Mouse (Mus musculus): ENCODE data around the gene Wfikkn1. TPM values are rescaled to one million over a fixed set of nuclear protein-coding genes. Genes with fewer than 3 reads are reported as not detected.

The Wfikkn1 gene
- 0.27 and 0.46 TPM in 2 replicates for polyA plus RNA-seq (2015; fragmentation: Nextera tagmentation; extraction: Ambion mirVana)

DNA sequence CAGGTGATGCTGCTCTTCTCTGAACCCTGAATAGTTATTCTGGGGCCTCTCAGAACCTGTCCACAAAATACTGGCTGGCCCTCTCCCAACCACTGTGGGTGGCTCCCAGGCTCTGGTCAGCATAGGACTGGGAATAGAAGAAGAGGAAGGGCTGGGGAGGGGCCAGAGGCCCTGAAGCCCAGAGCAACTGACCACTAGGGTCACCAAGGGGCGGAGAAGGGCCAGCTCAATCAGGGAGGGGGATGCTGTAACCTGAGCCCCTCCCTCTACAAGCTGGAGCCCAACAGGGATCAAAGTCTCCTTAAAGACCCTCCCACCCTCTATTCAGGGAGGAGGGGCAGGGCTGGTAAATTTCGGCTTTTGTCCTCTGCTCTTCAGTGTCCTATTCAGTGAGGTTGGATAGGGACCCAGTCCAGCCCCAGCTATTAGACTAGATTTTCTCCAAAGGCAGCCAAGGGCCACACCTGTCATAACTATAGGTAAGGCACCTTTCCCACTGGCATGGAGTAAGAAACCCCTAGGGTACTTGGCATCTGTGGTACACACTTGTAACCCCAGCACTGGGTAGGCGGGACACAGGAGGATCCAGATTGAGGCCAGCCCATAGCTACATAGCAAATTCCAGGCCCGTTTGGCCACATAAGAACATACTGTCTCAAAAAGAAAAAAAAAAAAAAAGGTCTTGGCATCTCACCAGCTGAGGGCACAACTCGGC lies at the start of gene Wfikkn1:
Gene Wfikkn1 (minus strand): TSS at position 663 of the 715 bp plus-strand sequence.

DNA sequence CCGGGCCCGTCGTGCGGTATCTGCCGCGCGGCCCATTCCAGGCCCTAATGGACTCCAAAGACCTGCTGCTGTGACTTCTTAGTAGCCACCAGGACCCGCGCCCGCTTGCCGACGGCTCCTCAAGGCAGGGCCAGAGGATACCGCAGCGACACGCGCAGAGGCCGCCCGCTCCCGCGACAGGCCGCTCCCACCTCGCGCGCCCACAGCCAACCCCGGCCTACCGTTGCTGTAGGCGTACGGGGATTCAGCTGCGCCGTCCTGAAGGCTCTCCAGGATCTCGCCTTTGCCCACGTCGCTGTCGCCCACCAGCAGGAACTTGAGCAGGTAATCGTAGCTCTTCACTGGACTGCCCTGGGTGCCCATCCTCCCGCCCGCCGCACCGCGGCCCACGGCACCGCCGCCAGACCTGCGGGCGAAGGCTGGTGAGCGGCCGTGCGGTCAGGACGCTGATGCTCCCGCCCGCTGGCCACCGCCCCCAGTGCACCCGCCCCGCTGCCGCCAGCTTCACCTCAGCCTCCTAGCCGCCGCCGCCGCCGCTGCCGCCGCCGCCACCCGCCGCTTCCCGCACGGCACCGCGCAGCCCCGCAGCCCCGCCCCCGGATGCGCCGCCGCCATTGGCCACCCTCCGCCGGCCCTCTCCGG lies 38.6 kb upstream of the Wfikkn1 start, which contains the start of gene Rab40c:
Gene Rab40c (minus strand): TSS at position 584 of the 642 bp plus-strand sequence.

DNA sequence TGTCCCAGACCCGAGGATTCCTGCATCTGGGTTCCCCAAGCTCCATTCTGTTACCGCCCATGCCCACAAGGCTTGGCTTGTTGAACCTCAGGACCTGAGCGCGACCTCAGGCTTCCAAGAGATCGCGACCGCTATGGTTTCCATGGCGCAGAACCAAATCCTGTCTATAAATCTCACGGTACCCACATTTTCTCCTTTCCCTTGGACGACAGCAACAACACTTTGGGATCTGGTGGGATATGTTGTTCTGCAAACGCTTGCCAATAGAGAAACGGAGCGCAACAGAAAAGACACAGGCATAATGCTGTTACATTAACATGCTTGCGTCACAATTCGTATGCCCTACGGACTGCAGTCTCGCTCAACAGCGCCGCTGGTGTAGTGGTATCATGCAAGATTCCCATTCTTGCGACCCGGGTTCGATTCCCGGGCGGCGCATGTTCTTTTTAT lies 5.9 kb downstream of the Wfikkn1 start, which contains the start of gene Mettl26:
Gene Mettl26 (plus strand): TSS at position 354 of the 450 bp plus-strand sequence.

DNA sequence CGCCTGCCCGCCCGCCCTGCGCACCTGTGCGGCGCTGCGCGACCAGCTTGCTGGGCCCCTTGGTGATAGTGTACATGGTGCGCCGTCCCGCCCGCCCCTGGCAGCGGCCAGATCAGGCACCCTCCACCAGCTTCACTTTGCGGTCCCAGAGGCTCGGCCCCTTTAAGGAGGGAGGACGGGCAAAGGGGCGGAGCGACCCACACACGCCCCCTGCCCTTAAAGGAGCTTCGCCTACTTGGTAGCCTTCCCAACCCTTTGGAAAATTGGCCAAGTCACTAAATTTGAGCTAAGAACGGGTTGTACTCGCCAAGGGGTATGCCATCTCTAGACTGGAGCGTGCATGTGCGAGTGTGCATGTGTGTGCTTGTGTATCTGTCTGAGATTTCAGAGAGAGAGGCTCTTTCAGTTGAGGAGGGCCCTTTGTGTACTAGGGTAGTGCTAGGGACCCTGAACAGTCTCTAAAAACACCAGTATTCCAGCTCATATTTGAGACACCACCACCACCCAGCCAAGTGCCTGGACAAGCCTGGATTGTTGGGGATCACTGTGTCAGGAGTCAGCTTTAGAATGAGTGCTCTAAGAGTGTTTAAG lies 12.0 kb downstream of the Wfikkn1 start, which contains the start of gene Mcrip2:
Gene Mcrip2 (minus strand): TSS at position 164 of the 591 bp plus-strand sequence.

DNA sequence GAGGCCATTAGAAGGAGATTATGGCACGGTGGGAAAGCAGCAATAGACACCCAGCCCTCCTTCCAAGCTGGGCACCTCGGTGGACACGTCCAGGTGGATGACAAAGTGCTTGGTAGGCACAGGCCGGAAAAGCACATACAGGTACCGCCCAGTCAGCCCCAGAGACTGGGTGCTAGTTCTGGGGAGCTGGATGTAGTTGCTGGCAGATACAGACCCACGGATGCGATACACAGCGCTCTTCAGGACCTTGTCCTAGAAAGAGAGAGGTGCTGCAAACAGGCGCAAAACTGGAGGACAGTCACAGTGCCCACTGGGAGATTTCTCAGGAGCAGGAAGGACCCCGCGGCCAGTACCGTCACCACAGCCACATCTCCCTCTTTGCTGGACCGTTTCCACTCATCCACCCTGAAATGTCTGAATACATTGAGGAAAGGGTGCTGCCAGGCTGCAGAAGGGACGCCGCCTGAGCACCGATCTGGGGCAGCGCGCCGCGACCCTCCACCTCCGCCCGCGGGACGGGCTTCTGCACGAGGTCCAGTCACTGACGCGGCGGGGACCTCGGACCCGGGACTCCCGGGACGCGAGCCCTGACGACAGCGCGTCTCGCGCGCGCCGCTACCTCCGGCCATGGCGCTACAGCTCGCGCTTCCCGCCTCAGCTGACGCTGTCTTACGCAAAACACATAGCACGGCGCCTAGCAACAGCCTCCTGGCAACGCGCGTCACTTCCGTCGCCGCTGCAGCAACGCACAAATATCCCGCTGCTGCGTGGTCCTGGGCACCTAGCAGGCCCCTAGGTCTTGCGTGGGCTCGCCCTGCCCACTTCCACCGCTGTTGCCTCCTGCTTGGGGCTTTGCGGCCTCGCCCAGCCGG lies 19.6 kb downstream of the Wfikkn1 start, which contains the start of gene Wdr90:
Gene Wdr90 (minus strand): TSS at position 670 of the 872 bp plus-strand sequence.

DNA sequence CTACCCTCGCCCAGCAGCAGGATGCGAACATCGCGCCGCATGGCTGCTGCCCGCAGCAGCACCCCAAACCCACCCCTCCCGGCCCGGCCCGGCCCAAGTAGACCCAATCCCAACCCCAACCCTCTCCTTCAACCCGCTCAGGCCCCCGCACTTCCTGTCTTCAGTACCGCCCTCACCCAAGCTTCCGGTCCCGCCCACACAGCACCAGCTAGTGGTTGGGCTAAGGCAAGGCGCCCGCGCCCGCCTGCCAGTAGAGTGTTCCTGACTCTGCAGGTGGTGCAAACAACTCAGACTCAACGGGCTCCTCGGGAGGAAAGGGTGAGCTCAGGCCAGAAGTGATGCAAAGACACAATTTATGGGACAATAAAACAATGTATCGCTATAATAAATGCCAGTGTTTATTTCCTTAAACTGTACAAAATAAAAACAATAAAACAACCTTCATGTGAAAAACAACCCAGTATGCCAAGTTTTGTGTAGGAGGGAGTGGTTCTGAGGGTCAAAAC lies 36.2 kb downstream of the Wfikkn1 start, which contains the start of gene Rhot2:
Gene Rhot2 (minus strand): TSS at position 456 of the 506 bp plus-strand sequence.

DNA sequence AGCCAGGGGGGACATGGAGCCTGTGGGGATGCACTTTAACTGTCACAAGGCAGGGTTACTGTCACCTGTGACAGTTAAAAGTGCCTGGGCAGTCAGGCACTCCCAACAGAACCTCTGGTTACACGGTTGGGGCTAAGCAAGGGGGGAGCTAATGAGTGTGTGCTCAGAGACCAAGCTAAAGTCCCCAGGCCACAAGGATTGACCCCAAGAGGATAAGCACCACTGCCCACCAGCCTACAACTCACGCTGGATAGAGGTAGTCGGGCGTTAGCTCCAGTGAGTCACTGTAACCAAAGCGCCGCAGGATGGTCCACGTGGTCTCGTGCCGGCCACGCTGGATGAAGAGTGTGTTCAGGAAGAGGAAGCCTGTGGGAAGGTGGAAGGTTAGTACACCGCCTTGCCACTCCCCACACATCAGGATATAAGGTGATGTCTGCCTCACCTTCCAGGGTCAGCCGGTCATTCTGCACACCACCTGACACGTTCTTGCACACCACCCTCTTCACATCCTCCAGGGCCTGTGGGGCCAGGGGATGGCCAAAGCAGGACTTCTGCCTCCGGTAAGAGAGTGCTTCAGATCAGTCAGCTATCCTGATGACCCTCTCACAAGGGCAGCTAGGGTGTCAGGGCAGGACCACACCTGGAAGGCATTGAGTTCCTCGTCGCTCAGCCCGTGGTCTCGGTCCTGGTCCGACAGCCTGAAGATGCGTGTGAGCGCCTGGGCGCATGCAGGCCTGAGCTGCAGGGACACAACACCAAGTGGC lies 39.4 kb downstream of the Wfikkn1 start, which contains the start of gene Gm20683:
Gene Gm20683 (minus strand): TSS at position 647 of the 764 bp plus-strand sequence.

DNA sequence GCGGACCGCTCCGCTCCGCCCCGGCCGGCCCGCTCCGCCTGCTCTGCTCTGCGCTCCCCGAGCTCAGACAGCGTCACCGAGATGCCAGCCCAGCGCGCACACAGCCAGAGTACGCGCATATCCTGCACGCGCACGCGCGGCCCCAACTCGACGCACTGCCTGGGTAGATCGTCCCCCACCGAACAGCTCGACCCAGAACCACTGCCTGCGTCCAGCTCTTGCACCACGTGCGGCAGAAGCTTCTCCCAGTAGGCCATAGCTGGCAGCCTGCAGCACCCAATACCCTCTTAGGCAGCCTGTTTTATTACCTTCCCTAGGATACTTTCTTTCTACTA lies 43.6 kb downstream of the Wfikkn1 start, which contains the start of gene Rhbdl1:
Gene Rhbdl1 (minus strand): TSS at position 220 of the 335 bp plus-strand sequence.

DNA sequence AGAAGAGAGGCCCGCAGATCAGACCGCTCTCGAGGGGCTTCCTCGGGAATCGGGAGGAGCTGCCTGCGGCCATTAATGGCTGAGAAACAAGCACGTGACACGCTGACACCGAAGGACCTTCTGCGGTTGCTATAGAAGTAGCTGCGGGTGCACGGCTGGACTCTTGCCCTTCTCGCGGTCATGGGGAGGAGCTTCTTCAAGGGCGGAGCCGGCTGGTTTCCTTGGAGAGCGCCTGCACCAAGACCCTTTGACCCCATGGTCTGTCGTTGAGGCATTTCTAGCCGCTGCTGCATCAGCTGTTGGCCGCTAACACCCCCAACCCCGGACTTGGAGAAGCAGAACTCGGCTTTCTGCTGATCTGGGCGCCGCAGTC lies 47.4 kb downstream of the Wfikkn1 start, which contains the start of gene Stub1:
Gene Stub1 (minus strand): TSS at position 114 of the 373 bp plus-strand sequence.

DNA sequence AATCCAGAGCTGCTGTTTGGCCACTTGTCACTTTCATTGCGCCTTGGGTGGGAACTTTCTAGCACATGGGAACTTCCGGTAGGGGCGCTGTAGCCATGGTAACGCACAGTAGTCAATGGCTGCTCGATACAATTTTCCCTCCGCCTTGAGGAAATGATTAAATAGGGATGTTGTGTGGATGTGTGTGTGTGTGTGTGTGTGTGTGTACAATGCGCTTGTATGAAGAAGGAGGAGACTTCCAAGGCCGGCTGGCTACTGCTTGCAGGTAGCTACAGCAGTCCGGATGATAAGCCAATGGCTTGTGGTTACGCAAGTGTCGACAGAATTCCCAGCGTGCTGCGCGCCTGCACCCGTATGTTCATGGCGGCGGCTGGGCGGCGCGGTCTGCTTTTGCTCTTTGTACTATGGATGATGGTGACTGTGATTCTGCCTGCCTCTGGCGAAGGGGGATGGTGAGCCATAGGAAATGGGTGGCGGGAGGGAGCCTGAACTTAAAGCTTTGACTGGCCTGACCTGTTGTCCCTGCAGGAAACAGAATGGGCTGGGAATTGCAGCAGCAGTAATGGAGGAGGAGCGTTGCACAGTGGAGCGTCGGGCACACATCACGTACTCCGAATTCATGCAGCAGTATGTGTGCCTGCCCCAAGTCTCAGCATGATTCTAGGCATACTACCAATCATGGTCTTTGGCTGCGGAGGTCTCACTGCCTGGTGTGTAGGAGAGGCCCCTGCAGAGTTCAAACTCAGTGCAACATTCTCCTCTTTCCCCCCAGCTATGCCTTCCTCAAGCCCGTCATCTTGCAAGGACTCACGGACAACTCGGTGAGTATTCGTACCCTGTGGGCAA lies 51.7 kb downstream of the Wfikkn1 start, which contains the start of gene Jmjd8:
Gene Jmjd8 (plus strand): TSS at position 156 of the 846 bp plus-strand sequence.

Small RNA genes within 50 kb of the gene (microRNA-seq; reads per million reads assigned to microRNA genes)
- gene Mir3082: not detected

Other genes starting within 250 kb of the Wfikkn1 start
- gene Gng13, start 163.7 kb downstream of the Wfikkn1 start, polyA plus RNA-seq (2015; fragmentation: Nextera tagmentation; extraction: Ambion mirVana): 25.0 and 25.7 TPM in 2 replicates
- gene Chtf18, start 153.4 kb downstream of the Wfikkn1 start, polyA plus RNA-seq (2015; fragmentation: Nextera tagmentation; extraction: Ambion mirVana): 3.3 and 3.6 TPM in 2 replicates
- 28.2 and 33.0 TPM in 2 replicates for gene Rpusd1, start 153.2 kb downstream of the Wfikkn1 start, polyA plus RNA-seq (2015; fragmentation: Nextera tagmentation; extraction: Ambion mirVana)
- not detected in 2 replicates for gene Mslnl, start 144.8 kb downstream of the Wfikkn1 start, polyA plus RNA-seq (2015; fragmentation: Nextera tagmentation; extraction: Ambion mirVana)
- gene Msln, start 126.5 kb downstream of the Wfikkn1 start, polyA plus RNA-seq (2015; fragmentation: Nextera tagmentation; extraction: Ambion mirVana): 4.9 and 9.2 TPM in 2 replicates
- 22.1 and 26.8 TPM in 2 replicates for gene Narfl, start 107.1 kb downstream of the Wfikkn1 start, polyA plus RNA-seq (2015; fragmentation: Nextera tagmentation; extraction: Ambion mirVana)
- gene Haghl, start 95.2 kb downstream of the Wfikkn1 start, polyA plus RNA-seq (2015; fragmentation: Nextera tagmentation; extraction: Ambion mirVana): 239 and 280 TPM in 2 replicates
- 0.57 and 0.65 TPM in 2 replicates for gene Ccdc78, start 94.3 kb downstream of the Wfikkn1 start, polyA plus RNA-seq (2015; fragmentation: Nextera tagmentation; extraction: Ambion mirVana)
- 114 and 116 TPM in 2 replicates for gene Fam173a, start 88.0 kb downstream of the Wfikkn1 start, polyA plus RNA-seq (2015; fragmentation: Nextera tagmentation; extraction: Ambion mirVana)
- gene AC134908.4, start 85.2 kb downstream of the Wfikkn1 start, polyA plus RNA-seq (2015; fragmentation: Nextera tagmentation; extraction: Ambion mirVana): 3.6 and 5.2 TPM in 2 replicates
- gene Metrn, start 83.7 kb downstream of the Wfikkn1 start, polyA plus RNA-seq (2015; fragmentation: Nextera tagmentation; extraction: Ambion mirVana): 120 and 140 TPM in 2 replicates
- gene Fbxl16, start 71.8 kb downstream of the Wfikkn1 start, polyA plus RNA-seq (2015; fragmentation: Nextera tagmentation; extraction: Ambion mirVana): 55.3 and 58.9 TPM in 2 replicates
- 21.0 and 21.7 TPM in 2 replicates for gene Wdr24, start 57.2 kb downstream of the Wfikkn1 start, polyA plus RNA-seq (2015; fragmentation: Nextera tagmentation; extraction: Ambion mirVana)
- gene Jmjd8, start 52.0 kb downstream of the Wfikkn1 start, polyA plus RNA-seq (2015; fragmentation: Nextera tagmentation; extraction: Ambion mirVana): 37.1 and 44.5 TPM in 2 replicates
- gene Stub1, start 47.5 kb downstream of the Wfikkn1 start, polyA plus RNA-seq (2015; fragmentation: Nextera tagmentation; extraction: Ambion mirVana): 354 and 408 TPM in 2 replicates
- 89.7 and 104 TPM in 2 replicates for gene Rhbdl1, start 43.6 kb downstream of the Wfikkn1 start, polyA plus RNA-seq (2015; fragmentation: Nextera tagmentation; extraction: Ambion mirVana)
- gene Gm20683, start 39.1 kb downstream of the Wfikkn1 start, polyA plus RNA-seq (2015; fragmentation: Nextera tagmentation; extraction: Ambion mirVana): 13.1 and 18.9 TPM in 2 replicates
- gene Rhot2, start 36.0 kb downstream of the Wfikkn1 start, polyA plus RNA-seq (2015; fragmentation: Nextera tagmentation; extraction: Ambion mirVana): 13.5 and 19.5 TPM in 2 replicates
- gene Wdr90, start 19.4 kb downstream of the Wfikkn1 start, polyA plus RNA-seq (2015; fragmentation: Nextera tagmentation; extraction: Ambion mirVana): 9.4 and 12.7 TPM in 2 replicates
- gene Mcrip2, start 12.1 kb downstream of the Wfikkn1 start, polyA plus RNA-seq (2015; fragmentation: Nextera tagmentation; extraction: Ambion mirVana): 64.6 and 66.2 TPM in 2 replicates
- 81.0 and 83.3 TPM in 2 replicates for gene Mettl26, start 5.8 kb downstream of the Wfikkn1 start, polyA plus RNA-seq (2015; fragmentation: Nextera tagmentation; extraction: Ambion mirVana)
- 37.8 and 40.6 TPM in 2 replicates for gene Rab40c, start 38.9 kb upstream of the Wfikkn1 start, polyA plus RNA-seq (2015; fragmentation: Nextera tagmentation; extraction: Ambion mirVana)
- gene Pigq, start 64.1 kb upstream of the Wfikkn1 start, polyA plus RNA-seq (2015; fragmentation: Nextera tagmentation; extraction: Ambion mirVana): 60.7 and 77.8 TPM in 2 replicates
- not detected in 2 replicates for gene Nhlrc4, start 64.1 kb upstream of the Wfikkn1 start, polyA plus RNA-seq (2015; fragmentation: Nextera tagmentation; extraction: Ambion mirVana)
- 0.19 TPM in 1 of 2 replicates, not detected in the other for gene A930017K11Rik, start 71.7 kb upstream of the Wfikkn1 start, polyA plus RNA-seq (2015; fragmentation: Nextera tagmentation; extraction: Ambion mirVana)
- gene Capn15, start 104.9 kb upstream of the Wfikkn1 start, polyA plus RNA-seq (2015; fragmentation: Nextera tagmentation; extraction: Ambion mirVana): 14.2 and 17.7 TPM in 2 replicates
- gene Rab11fip3, start 188.7 kb upstream of the Wfikkn1 start, polyA plus RNA-seq (2015; fragmentation: Nextera tagmentation; extraction: Ambion mirVana): 17.1 and 17.8 TPM in 2 replicates
- gene Decr2, start 209.5 kb upstream of the Wfikkn1 start, polyA plus RNA-seq (2015; fragmentation: Nextera tagmentation; extraction: Ambion mirVana): 38.7 and 44.3 TPM in 2 replicates
- gene Nme4, start 214.7 kb upstream of the Wfikkn1 start, polyA plus RNA-seq (2015; fragmentation: Nextera tagmentation; extraction: Ambion mirVana): 13.2 TPM in 2 replicates
- 4.9 and 5.6 TPM in 2 replicates for gene Tmem8, start 232.4 kb upstream of the Wfikkn1 start, polyA plus RNA-seq (2015; fragmentation: Nextera tagmentation; extraction: Ambion mirVana)
- 192 and 200 TPM in 2 replicates for gene Mrpl28, start 242.6 kb upstream of the Wfikkn1 start, polyA plus RNA-seq (2015; fragmentation: Nextera tagmentation; extraction: Ambion mirVana)